Mouse (Mus musculus): Measurements from ENCODE around the gene Fndc3b.

The Fndc3b gene

DNA sequence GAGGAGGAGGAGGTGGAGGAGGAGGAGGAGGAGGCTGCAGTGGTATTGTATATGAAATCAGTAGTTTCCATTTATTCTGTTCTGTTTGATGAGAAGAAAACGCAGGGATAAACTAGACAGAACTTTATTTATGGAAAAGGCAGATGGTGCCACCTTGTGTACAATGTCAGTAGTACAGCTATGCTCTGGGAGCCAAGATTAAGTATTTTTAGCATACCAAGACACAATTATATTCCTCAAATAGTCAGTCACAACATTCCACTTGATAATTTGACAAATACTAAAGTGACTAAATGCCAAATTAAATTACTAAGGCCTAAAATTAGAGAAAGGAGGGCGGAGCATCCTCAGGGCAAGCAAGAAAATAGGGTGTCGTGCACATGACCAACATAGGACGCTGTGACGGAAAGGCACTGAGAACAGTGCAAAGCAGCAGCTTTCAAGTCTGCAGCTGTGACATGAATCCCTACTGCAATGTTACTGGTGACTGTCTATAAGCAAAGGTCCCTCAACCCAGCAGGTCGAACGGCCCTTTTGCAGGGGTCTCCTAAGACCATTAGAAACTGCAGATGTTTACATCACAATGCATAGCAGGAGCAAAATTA lies 244.7 kb downstream of the Fndc3b start:
- no peak for DNase-seq (ENCODE audit: low spot score)

DNA sequence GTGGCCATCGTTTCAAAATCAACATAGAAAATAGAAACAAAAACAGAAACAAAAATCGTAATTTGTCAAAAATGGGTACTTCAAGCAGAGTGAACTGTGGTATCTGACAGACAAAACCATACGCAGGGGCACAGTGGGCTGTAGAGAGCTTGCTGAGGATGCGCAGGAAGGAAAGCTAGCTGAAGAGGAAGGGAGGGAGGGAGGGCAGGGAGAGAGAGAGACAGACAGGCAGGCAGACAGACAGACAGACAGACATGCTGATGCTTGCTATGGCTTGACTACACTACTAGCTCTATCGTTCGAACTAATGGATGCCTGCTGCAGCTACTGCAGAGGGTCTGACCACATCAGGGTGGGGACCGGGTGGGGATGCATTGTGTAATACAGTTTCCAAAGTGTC lies 247.7 kb downstream of the Fndc3b start:
- DNase-seq (ENCODE audit: low spot score): no peak

DNA sequence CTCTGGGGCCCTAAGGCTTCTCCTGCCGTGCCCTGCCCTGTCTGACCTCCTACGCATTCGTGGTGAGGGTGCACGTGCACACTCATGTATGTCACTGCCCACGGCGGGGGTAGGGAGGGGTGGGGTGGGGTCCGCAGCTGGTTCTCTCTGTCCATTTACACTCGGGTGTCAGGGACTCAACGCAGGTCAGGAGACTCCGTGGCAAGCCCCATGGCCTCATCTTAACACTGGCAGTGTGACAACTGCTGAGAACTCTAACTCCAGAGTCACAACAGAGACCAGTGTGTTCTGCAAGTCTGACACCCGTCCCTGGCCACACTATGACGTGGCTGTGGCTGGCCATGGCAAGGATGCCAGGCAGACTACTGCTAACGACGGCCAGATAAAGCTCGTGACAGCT lies 248.2 kb downstream of the Fndc3b start:
- no peak for DNase-seq (ENCODE audit: low spot score)

DNA sequence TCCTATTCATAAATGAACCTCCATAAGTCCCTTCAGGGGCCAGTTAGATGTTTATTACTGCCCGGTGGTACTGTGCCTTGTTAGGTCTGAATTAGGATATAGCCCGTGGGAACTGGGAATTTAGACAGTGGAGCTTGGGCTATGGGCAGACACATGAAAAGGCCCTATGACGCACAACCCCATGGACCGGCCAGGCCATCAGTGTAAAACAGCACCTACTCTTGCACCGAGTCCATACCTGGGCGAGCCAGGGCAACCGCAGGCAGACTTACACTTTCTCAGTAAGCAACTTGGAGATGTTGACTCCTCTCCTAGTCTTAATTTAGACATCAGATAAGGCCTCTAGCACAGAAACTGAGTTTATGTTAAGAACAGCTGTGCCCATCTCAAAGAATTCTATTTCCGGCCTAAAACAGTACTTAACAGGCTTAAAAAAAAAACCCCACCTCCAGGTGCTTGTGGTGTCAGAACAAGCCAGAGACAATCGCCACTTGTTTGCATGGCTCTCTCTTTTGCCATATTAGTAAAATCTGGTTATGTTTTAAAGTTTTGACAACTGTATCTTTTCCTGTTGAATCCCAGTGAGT lies 248.7 kb downstream of the Fndc3b start:
- no peak for DNase-seq (ENCODE audit: low spot score)

DNA sequence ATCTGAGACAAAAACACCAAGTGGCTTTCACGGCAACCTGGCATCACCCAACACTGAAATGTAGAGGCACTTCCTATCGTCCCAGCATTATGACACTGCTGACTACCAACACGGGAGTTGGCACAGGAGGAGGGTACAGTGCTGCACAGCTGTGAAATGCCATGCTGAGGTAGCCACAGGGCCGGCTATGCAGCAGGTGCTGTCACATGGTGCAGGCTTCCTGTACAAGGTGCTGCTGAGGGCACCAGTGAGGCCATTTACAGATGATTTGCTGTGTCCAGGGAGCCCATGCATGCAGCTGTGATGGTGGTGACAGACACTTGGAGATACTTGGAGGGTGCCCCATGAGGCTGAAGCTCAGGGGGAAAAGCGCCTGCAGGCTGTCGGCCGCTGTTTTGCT lies 249.2 kb downstream of the Fndc3b start:
- DNase-seq (ENCODE audit: low spot score): no peak

DNA sequence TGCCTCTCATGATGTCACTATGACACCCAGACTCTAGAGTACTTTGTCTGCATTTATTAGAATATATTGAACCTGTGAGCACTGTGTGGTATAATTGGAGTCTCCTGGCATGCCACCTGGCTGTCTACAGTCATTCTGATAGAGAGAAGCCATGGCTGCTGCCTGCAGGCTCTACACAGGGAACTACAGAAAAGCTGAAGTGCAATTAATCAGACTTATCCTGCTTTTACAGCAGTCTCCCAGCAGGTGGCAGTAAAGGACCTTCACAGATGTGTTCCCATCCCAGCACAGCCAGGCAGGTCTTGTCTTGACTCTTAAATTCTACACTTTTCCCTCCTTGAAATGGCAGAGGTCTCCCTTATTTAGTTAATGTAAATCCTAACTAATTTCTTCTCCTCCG lies 250.1 kb downstream of the Fndc3b start:
- DNase-seq (ENCODE audit: low spot score): peak; percentile 51

DNA sequence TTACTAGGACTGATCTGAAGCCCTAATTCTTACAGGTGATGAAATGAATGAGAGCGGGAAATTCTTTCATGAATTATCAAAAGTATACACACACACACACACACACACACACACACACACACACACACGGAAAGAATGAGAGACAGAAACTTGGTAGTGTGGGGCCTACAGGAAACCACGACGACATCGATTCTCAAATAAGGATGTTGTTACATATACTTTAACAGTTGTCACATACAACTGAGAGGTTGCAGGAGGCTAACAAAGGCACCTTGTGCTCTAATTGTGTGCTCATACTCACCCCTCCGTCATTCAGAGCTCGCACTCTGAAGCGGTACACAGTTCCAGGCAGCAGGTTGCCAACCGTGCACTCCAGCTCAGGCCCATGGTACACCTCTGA lies 252.7 kb downstream of the Fndc3b start:
- DNase-seq (ENCODE audit: low spot score): no peak

DNA sequence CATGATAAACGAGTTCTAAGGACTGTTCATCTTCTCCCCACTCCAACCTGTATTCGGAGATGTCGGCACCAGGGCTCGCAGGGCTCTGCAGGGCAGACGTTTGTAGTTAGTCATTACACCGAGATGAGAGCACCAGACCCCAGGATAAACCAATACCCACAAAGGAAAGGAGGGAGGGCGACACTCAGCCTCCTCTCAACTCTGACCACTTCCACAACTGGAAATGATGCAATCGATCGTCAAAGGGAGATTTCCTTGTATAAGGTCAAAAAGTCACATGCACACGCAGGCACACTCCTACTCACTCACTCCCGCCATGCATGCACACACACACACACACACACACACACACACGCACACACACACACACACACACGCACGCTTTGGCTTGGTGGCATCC lies 254.6 kb downstream of the Fndc3b start:
- no peak for DNase-seq (ENCODE audit: low spot score)

DNA sequence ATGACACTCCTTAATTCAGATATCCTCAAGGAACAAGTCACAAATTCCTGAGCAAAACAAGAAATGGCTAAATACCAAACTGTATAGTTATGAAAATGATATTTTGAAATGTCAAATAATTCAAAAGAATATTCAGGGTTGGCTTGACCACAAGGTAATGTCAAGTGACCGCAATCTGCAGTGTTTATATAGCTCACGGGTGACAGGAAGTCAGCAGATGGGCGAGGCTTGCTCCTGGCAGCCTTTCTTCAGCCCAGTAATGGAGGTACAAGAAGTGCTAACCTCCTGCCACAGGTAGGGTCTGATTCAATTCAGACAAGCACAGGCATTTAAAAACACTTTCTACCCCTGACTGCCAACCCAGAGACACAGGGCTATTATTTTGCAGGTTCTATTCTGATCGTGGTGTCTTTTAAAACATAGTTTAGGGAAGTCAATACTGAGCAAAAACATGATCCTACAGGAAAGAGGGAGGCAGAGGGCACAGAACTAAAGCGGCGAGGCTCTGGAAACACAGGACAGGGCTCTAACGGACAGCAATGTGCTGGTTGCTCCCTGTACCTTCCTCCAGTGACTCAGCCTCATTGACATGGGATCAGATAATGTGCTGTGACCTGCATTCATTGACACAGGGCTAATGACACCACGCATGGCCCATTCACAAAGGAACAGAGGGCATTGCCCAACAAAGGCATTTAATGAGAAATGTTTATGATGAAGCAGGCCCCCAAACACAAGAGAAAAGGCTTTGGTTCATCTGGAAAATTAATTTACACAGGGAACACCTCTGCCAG lies 256.5 kb downstream of the Fndc3b start:
- DNase-seq (ENCODE audit: low spot score): no peak

DNA sequence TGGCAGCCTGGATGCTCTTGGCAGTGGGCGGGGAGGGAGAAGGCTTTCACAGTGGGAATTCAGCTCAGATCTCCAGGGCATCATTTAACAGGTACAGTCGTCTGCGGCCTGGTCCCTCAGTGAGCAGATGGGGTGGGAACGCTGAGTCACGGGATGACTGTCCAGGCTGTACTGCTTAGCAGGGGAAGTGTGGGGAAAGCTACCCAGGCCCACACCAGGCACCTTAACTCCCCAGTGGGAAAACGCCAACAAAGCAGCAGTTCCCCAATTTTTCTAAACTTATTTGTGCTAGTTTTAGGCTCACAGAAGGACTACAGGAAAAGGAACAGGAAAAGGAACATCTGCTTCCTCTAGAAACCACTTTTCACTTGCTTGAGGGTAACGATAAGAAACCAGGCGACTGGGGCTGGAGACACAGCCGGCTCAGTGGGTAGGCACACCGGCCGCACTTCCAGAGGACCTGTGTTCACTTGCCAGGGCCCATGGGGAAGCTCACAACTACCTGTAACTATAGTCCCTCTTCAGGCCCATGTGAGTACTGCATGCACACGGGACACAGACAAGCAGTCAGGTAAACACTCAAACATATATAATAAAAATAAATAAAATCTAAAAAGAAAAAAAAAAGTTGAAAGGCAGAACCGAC lies 257.5 kb downstream of the Fndc3b start:
- DNase-seq (ENCODE audit: low spot score): no peak

DNA sequence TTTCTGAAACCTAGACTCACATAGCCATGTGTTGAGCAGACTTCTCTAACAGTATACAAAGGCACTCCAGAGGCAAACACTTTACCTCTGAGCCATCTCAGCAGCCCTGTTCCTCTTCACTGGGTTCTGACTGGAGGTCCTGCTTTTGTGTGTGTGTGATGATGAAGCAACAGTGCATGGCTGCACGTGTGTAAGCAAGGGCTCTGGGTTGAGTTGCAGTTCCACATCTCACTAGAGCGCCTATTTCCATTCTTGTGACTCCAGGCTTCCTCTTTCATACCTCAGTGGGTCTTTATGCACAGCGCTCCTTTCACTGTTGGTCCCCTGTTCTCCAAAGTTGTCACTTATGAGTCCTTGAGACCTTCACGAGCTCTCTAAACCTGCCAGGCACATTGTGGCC lies 261.7 kb downstream of the Fndc3b start:
- no peak for DNase-seq (ENCODE audit: low spot score)

DNA sequence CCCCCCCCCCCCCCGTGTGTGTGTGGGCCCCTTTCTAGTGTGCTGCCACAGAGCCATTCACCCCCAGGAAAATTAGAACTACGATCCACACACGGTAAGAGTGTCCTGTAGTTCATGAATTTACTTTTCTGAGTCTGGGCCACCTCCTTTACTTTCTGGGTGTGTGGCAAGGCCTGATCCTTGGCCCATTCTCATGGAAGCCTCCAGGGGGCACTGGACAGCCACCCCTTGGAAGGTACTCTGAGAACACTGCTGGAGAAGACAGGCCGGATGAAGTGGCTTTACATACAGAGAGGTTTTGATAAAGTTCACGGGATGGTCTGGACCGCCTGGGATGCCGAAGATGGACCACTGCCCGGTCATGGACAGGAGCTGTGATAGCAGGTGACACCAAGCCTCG lies 262.7 kb downstream of the Fndc3b start:
- no peak for DNase-seq (ENCODE audit: low spot score)

DNA sequence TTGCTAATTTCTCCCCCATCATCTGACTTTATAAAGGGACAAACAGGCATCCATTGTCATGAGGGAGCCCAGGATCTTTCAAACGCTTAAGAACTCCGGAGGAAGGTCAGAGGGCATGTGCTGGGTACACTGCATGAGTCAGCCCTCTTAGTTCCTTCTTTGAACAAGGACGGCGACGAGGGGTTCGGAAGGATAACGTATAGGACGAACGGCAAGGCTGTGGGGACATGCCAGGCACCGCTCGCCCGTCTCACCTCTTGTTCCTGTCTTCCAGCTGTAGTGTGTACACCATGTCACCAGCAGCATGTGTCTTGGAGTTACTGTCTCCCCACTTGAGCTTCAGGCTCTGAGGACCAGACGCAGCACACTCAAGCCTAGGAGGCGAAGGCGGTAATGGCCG lies 271.4 kb downstream of the Fndc3b start:
- no peak for DNase-seq (ENCODE audit: low spot score)

DNA sequence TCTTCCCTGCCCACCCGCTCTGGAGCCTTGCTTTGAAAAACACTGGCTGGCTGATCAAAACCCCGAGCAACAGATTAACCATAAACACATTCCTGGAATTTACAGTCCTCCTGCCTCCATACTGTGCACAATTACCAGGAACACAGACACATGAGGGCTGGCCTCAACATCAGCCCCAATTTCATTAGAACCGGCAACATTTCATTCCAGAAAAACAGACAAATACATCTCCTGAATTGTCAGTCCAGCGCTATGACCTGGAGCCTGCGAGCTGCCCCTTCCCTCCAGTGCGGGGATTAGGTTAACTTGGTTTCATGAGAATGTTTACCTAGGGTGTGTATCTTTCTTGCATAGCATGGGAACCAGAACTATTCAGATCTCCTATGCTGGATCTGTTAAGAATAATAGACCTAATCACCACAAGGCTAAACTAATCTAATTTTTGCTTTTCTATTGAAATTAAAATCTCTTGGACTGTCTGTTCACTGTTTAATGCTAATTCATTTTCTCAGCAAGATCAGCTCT lies 275.9 kb downstream of the Fndc3b start:
- no peak for DNase-seq (ENCODE audit: low spot score)

DNA sequence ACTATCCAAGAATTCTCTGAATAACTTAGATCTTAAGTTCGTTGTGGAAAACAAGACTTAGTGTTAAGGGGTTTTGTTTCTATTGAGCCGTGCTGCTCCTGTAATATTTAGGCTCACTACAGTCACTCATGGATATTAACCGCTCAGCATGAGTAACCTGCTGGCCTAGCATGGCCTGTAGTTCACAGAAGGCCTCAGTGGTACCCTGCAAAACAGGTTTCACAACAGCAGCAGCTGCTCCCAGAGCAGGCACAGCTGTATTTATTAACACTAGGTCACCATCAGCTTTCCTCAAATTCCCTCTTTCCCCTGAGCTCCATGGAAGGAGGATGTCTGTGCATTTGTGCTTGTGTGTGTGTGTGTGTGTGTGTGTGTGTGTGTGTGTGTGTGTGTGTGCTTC lies 278.1 kb downstream of the Fndc3b start:
- no peak for DNase-seq (ENCODE audit: low spot score)

DNA sequence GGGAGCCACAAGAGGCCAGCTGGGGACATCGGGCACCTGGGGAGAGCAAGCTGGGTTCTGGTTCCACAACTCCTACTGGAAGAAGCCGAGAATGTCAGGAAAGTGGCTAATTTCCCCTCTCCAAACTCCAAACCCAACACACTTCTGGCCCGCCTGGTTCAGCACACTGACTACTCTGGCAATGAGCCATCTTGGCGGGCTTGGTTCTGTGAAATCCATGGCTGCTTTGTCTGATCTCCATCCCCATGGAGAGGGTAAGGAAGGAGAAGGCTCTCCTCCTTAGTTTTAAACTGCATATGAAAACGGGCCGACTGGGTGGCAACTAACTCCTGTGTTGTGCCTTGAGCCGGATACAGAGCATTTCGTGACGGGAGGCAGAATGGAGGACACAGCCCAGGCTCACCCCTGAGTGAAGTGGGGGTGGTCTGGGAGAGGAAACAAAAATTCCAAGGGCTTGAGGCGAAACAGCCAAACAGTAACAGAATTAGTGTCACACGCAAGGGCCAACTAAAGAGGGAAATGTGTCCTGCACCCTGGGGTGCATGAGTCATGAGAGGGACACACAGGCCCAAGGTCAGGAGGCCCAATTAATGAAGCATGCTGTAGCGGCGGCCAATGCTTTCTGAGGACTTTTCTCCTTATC lies 280.4 kb downstream of the Fndc3b start:
- peak; percentile 32 for DNase-seq (ENCODE audit: low spot score)

DNA sequence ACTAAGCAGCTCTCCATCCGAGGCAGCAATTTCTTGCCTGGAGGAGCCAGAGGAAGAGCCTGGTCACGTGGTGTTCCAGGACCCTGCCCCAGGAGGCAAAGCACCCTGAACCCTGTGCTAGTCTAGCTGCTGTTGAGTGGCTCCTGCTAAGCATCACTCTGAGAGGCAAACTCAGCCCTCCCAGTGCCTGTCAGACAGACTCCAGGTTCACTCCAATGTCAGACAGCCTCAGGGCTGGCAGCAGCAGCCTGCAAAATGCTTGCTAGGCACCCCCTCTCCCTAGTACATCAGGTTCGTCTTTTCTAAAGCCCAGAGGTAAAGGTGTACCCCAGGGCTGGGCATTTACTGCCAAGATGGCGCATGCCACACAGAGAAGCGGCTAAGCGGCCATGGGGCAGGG lies 283.7 kb downstream of the Fndc3b start:
- DNase-seq (ENCODE audit: low spot score): no peak

DNA sequence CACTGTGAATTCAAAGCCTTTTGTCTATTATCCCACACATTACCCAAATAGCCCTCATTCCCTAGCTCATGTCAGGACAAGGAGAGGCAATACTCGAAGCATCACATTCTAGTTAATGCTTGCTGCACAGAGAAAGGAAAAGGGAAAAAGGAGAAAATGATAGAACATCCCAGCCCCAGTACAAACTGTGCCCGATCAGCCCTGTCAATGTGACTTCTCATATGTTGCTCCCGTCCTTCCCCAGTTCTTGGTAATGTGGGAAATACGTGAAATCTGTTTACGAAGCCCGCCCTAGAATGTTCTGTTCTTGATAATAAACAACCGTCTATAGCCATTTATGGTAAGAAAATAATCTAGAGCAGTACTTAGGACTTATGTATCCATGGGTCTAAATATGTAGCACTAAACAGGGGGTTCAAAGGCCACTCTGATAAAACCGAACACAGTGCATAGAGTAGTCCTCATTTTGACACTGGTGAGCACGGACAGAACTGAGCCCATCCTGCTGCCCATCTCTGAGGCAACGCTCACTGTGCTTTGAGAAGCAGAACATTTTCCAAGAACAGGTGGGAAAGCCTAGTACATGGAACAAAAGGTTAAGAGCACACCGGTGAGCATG lies 286.9 kb downstream of the Fndc3b start:
- no peak for DNase-seq (ENCODE audit: low spot score)

DNA sequence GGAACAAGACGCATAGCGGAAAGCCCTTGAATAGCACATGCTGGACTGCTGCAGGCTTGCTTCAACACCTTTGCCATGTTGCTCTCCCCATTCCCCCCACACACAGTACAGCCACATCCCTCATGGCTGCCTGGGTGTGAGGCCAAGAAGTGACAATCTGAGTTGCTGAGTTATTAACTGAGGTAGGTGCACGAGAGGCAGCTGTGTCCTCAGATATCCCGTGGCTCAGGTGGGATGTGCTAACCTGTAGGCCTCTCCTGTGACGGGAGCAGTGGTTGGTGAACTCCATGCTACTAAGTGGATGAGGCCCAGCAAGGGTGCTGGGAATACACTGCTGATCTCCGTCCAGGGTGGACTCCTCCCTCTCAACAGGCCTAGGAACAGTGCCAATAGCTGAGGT lies 288.6 kb downstream of the Fndc3b start:
- no peak for DNase-seq (ENCODE audit: low spot score)

DNA sequence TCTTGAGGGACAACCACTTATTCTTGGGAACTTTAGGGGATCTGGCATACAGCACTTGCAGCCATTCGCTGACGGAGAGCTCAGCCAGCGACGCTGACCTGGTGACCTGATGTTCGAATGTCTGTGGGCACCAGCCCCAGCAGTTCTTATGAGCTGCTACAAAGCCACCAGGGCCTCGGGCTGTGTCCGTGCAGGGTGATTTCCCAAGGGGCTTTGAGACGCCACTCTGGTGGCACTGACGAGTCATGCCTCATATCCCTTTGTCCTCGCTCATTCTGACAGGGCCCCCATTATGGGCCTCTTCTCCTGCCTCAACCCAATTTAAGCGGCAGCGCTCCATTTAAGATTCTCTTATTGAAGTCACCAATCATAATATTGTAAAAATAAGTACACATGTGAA lies 289.1 kb downstream of the Fndc3b start:
- DNase-seq (ENCODE audit: low spot score): no peak

DNA sequence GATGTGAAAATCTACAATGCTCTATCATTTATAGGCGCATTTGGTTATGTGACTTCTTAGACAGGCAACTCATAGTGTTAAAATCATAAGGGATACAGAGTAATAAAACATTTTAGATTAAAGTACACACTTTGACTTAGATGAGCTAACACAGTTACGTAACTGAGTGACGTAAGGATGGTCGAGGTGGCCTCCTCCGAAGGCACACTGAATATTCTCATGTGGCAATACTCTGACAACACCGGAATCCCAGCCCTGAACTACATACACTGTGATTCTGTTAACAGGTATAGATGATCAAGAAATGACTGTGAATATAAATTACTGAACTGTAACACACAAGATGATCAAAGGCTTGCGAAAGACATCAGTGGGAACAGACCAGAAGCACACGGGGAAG lies 292.5 kb downstream of the Fndc3b start:
- DNase-seq (ENCODE audit: low spot score): no peak

DNA sequence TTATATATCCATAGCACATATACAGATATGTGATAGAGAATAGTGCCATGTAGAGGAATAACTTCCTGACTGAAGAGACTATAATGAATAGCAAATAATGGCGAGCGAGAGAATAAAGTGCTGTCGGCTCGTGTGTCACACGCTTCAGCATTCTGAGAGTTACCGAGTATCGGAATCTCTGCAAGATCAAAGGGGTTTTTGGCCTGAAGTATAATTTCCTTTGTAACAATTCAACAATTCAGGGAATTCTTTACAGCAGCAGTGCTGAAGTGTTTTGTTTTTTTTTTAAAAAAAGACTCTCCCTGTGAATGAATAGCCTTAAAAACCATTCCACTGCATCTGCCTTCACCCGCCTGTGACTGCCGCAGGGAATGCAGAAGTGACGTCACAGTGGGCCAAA lies 294.3 kb downstream of the Fndc3b start:
- DNase-seq (ENCODE audit: low spot score): no peak

Data from testis, postnatal 14 days (tissue).